Comparison of ENCODE assay signal across 33 mouse cellular contexts in the genomic region with DNA sequence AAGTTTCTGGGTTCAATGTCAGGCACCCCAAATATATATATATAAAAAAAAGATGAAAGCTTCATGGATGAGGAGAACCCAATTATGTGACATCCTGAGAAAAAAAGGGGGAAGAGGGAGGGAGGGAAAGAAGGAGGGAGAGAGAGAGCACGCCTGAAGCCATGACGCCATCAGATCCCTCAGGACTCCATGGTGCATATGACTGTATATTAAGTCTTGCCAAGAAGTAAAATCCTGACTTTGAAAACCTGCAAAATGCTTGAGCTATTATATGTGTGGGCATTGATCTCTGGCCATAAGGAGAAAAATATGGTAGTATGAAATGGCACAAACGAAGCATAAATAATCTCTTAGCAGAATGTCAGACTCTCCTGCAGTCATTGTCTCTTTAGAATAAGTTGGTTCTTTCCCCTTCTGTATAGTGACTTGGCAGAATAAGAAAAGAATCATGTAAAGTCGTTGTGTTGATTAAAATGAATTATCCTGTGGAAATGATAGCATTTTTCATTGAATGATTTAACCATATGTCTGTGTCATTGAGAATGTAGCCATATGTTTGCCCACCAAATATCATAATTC. TPM values are rescaled to one million over a fixed set of nuclear protein-coding genes. Genes with fewer than 3 reads are reported as not detected.
"Had no signal": no experiment of that assay in that cellular context is flagged by ENCODE, and none has a peak within 500 bp of the region (broad histone marks: within the 10 kb centered on the region; RNA-seq: fewer than 3 reads in every experiment).

No protein-coding gene starts in this region.

- H3K4me2 ChIP-seq: heart, embryonic 11.5 days; heart, embryonic 13.5 days; heart, embryonic 15.5 days; hindbrain, embryonic 13.5 days; hindbrain, embryonic 15.5 days; kidney, embryonic 15.5 days; limb, embryonic 13.5 days; limb, embryonic 15.5 days; liver, embryonic 12.5 days had no signal

- H3K36me3 ChIP-seq: heart, embryonic 13.5 days; heart, embryonic 15.5 days; hindbrain, embryonic 13.5 days; hindbrain, embryonic 15.5 days; kidney, embryonic 15.5 days; limb, embryonic 13.5 days; limb, embryonic 15.5 days; liver, embryonic 12.5 days had no signal

- H3K9me3 ChIP-seq: heart, embryonic 13.5 days; heart, embryonic 15.5 days; hindbrain, embryonic 13.5 days; hindbrain, embryonic 15.5 days; kidney, embryonic 15.5 days; limb, embryonic 13.5 days; limb, embryonic 15.5 days; liver, embryonic 12.5 days had no signal

- H3K27ac ChIP-seq: heart, adult 2 months; heart, embryonic 13.5 days; heart, embryonic 15.5 days; hindbrain, embryonic 13.5 days; hindbrain, embryonic 15.5 days; hindbrain, postnatal 0 days; kidney, embryonic 15.5 days; kidney, postnatal 0 days; limb, embryonic 13.5 days; limb, embryonic 15.5 days; liver, embryonic 12.5 days; liver, embryonic 14.5 days had no signal

- H3K27me3 ChIP-seq: heart, embryonic 13.5 days; heart, embryonic 15.5 days; hindbrain, embryonic 13.5 days; hindbrain, embryonic 15.5 days; kidney, embryonic 15.5 days; limb, embryonic 13.5 days; limb, embryonic 15.5 days; liver, embryonic 12.5 days had no signal

- ATAC-seq: hindbrain, postnatal 0 days; intestine, embryonic 16.5 days; liver, embryonic 12.5 days had no signal

- H3K4me3 ChIP-seq: heart, adult 2 months; heart, embryonic 13.5 days; heart, embryonic 15.5 days; hindbrain, embryonic 13.5 days; hindbrain, embryonic 15.5 days; kidney, embryonic 15.5 days; limb, embryonic 13.5 days; limb, embryonic 15.5 days; liver, embryonic 12.5 days had no signal

- DNase-seq: gastrocnemius, postnatal 14 days; gastrocnemius, postnatal 36 days; heart, adult 11 months; heart, adult 2 months; heart, postnatal 14 days; heart, postnatal 36 days; kidney, adult 11 months; kidney, adult 2 months; kidney, adult 9 months; kidney, postnatal 14 days; kidney, postnatal 36 days; layer of hippocampus, adult 9-11 months; layer of hippocampus, postnatal 36 days; left cerebral cortex, postnatal 4 days had no signal

- H3K4me1 ChIP-seq: heart, embryonic 15.5 days; hindbrain, embryonic 13.5 days; hindbrain, embryonic 15.5 days; kidney, embryonic 15.5 days; limb, embryonic 13.5 days; limb, embryonic 15.5 days; liver, embryonic 12.5 days had no signal

- H3K9ac ChIP-seq: heart, embryonic 13.5 days; heart, embryonic 15.5 days; hindbrain, embryonic 13.5 days; hindbrain, embryonic 15.5 days; kidney, embryonic 15.5 days; limb, embryonic 13.5 days; limb, embryonic 15.5 days; liver, embryonic 12.5 days; liver, embryonic 14.5 days had no signal

RNA-seq across cellular contexts. Expression of a gene that starts 17.6 kb away (rescaled TPM):
- total RNA-seq: gastrocnemius, adult 18-20 months; gastrocnemius, postnatal 36 days had no signal
- polyA plus RNA-seq: heart, embryonic 11.5 days; heart, embryonic 13.5 days; heart, embryonic 15.5 days; heart, postnatal 0 days; hindbrain, embryonic 11.5 days; hindbrain, embryonic 13.5 days; hindbrain, embryonic 15.5 days; hindbrain, postnatal 0 days; intestine, embryonic 14.5 days; intestine, embryonic 16.5 days; kidney, embryonic 15.5 days; kidney, postnatal 0 days; limb, embryonic 11.5 days; limb, embryonic 13.5 days; limb, embryonic 15.5 days; liver, embryonic 12.5 days; liver, embryonic 16.5 days had no signal
